Mouse (Mus musculus) right cerebral cortex, postnatal 4 days (tissue): Measurements from ENCODE around the gene Gm49378.

Experiments used
- DNase-seq: peaks from one replicate; pipeline ENCODE4 v3.0.0-alpha.2; 2022

Gene Gm49378

GRCm38 (mm10) chr14:55637795-55638194, at the start of gene Gm49378:
Gm49378 (minus strand) TSS chr14:55637895.
- DNase-seq: no peak

GRCm38 (mm10) chr14:55682118-55682493, 44.4 kb upstream of the Gm49378 start:
- DNase-seq: no peak

GRCm38 (mm10) chr14:55681160-55682117, 43.7 kb upstream of the Gm49378 start, which contains the start of gene Tinf2:
Tinf2 (minus strand) TSS chr14:55681820.
- DNase-seq: peak; percentile 93

- DNase-seq: no peak
These were observed 39.9 kb upstream of the Gm49378 start for GRCm38 (mm10) chr14:55677615-55678014.

GRCm38 (mm10) chr14:55672741-55673060, 35.0 kb upstream of the Gm49378 start:
- DNase-seq: no peak

GRCm38 (mm10) chr14:55671833-55672740, 34.4 kb upstream of the Gm49378 start, which contains the start of the genes Gmpr2 and Nedd8:
Gmpr2 (plus strand) TSS chr14:55671941.
Nedd8 (minus strand) TSS chr14:55672124.
- DNase-seq: peak; percentile 76

GRCm38 (mm10) chr14:55671486-55671832, 33.8 kb upstream of the Gm49378 start:
- no peak for DNase-seq

GRCm38 (mm10) chr14:55660636-55661035, 22.9 kb upstream of the Gm49378 start:
- DNase-seq: no peak

GRCm38 (mm10) chr14:55659960-55660573, 22.4 kb upstream of the Gm49378 start, which contains the start of gene Mdp1:
Mdp1 (minus strand) TSS chr14:55660508.
- peak; percentile 79 for DNase-seq

GRCm38 (mm10) chr14:55658011-55658410, 20.3 kb upstream of the Gm49378 start:
- DNase-seq: no peak

- DNase-seq: no peak
These were observed 19.2 kb upstream of the Gm49378 start for GRCm38 (mm10) chr14:55656935-55657334.

GRCm38 (mm10) chr14:55651528-55651927, 13.8 kb upstream of the Gm49378 start:
- no peak for DNase-seq

- no peak for DNase-seq
These were observed 12.2 kb upstream of the Gm49378 start, which contains the start of gene Tssk4 for GRCm38 (mm10) chr14:55649884-55650283. Tssk4 (plus strand) TSS chr14:55650184.

GRCm38 (mm10) chr14:55644261-55644888, 6.7 kb upstream of the Gm49378 start:
- DNase-seq: peak; percentile 1

- DNase-seq: peak; percentile 74
These were observed 5.6 kb upstream of the Gm49378 start, which contains the start of gene Tm9sf1 for GRCm38 (mm10) chr14:55643060-55643907. Tm9sf1 (minus strand) TSS chr14:55643806.

GRCm38 (mm10) chr14:55642679-55643059, 5.0 kb upstream of the Gm49378 start:
- DNase-seq: no peak

- DNase-seq: no peak
These were observed 3.6 kb upstream of the Gm49378 start for GRCm38 (mm10) chr14:55641291-55641690.

GRCm38 (mm10) chr14:55640816-55641215, 3.1 kb upstream of the Gm49378 start:
- DNase-seq: no peak

GRCm38 (mm10) chr14:55635523-55636007, 2.1 kb downstream of the Gm49378 start, which contains the start of gene Ipo4:
Ipo4 (minus strand) TSS chr14:55635957.
- peak; percentile 85 for DNase-seq

- DNase-seq: peak; percentile 32
These were observed 2.7 kb downstream of the Gm49378 start for GRCm38 (mm10) chr14:55634874-55635522.
